Mouse (Mus musculus) E14TG2a.4 (cell line): ENCODE measurements around the gene Ggact.

ENCODE experiments used
- CTCF ChIP-seq: conservative IDR thresholded peaks from 2 replicates; pipeline ENCODE4 v1.5.1; 2014; ENCODE audit warnings: low read length
- NANOG ChIP-seq: IDR thresholded peaks from 2 replicates; pipeline ENCODE4 v1.6.1; 2014; ENCODE audit warnings: borderline replicate concordance, low read length, mixed read lengths
- POU5F1 ChIP-seq: IDR thresholded peaks from 2 replicates; pipeline ENCODE4 v1.6.1; 2014; ENCODE audit warnings: low read length, borderline replicate concordance

DNA sequence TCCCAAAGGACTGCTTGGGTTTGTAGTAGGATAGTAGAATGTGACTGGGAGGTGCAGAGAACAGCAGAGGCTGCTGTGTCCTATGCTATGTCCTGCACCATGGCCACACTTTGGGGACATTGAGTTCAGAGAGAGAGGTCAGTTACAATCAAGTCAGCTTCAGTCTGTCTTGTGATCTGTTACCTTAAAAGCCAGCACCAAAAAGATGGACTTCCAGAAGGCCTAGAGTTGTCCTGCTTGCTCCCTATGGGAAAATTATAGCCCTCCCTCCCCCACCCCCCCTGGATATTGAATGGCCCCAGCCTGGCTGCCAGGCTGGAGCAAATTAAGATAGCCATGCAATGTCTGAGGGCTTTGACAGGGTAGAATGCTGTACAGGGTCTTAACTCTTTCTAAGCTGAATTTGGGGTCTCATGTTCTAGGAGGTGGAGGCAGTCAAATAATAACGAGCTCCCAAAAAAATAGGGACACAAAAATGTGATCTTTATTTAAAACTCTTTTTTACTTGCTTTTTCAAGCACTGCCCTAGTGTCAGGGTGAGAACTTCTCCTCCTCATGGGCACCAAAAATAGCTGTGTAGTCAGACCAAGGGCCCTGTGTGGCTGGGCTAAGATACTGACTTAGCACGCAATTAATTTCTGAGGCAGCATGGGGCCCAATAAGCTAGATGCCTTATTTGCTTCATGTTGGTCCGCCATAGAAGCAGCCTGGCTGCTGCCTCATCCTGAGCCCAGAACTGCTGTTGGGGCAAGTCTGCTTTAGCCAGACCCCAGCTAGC lies 25.7 kb downstream of the Ggact start:
- no peak for TF ChIP-seq CTCF
- TF ChIP-seq POU5F1, result no peak
- TF ChIP-seq NANOG, result no peak
